Mouse (Mus musculus) c-Kit-positive CD71-positive TER-119-negative erythroid progenitor cells, embryonic 14.5 days (primary cell): ENCODE measurements around the gene Gm438.
"Not testable (repeated sequence)": the region's sequence is repeated elsewhere in the genome, so short reads cannot be mapped to it uniquely, and the experiment has no call there.

Source experiments
- DNase-seq: peaks from one replicate; pipeline ENCODE4 v3.0.0-alpha.2; 2013; ENCODE audit warnings: low read depth

The Gm438 gene

DNA sequence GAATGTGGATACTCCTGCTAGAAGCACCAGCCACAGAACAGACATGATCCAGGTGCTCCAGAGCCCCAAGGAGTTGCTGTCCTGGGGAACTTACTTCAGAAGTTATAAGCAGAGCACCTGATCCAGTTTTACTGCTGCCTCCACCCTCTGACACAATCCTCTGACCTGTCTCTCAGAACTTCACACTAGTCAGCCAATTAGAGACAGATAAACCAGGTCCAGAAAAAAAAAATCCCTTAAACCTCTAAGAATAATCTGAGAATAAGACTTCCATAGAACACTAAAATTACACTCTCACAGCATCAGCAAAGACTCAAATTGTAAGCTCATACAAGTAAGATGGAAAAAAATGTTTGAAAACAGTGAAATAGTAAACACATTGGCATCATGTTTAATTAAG is at the start of gene Gm438:
TSS of gene Gm438 (minus strand) at position 101 of the 400 bp plus-strand sequence.
- DNase-seq = no peak

DNA sequence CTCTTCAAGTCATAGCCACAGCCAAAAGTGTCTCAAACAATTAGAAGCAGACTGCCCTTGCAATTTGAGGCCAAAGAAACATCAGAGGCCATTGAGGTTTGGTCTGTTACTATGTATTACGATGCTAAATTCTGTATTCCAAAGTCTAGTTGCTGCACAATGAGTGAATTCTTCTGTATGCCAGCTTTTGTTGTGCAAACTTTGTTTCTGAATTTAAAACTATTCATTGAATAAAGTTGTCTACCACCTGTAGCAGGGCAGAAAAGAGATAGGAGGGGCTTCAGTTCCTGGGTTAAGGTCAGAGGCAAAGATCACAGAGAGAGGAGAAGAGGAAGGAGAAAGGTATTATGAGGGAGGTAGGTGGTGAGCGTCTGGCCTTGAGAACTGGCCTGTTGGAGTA is 38.3 kb upstream of the Gm438 start:
- DNase-seq = no peak

DNA sequence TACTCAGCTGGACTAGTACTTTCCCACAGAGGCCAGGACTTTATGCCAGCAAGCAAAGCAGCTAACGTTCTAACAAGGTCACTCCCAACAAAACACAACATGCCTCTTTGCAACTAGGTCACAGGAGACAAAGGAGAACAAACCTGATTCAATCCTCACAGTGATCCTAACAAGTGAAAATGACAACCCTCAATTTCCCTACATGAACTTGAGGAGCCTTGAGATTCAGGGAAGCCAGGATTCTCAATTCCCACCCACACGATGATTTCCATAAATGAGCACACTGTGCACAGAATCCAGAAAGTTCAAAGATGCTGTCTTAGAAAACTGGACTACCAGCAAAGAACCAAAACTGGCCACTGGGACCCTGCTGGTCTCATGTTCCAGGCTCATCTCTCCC is 37.6 kb upstream of the Gm438 start:
- DNase-seq = no peak

DNA sequence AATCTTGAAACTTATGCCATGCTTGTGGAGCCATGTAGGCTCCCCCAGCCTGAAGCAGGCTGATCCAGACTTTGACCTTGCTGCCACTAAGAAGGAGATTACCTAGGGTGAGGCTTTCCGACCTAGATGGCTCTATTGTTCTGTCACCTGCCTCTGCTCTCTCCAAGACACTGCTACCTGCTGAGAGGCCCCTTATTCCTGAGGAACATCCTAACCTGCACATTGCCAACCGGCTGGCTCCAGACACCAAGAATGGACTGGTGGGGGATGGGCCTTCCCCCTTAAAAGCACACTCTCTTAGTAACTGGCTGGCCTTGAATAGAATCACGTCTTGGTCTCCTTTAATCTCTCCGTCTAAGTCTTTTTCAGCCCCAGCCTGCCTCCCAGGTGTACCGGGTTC is 20.8 kb upstream of the Gm438 start:
- DNase-seq = not testable (repeated sequence)

DNA sequence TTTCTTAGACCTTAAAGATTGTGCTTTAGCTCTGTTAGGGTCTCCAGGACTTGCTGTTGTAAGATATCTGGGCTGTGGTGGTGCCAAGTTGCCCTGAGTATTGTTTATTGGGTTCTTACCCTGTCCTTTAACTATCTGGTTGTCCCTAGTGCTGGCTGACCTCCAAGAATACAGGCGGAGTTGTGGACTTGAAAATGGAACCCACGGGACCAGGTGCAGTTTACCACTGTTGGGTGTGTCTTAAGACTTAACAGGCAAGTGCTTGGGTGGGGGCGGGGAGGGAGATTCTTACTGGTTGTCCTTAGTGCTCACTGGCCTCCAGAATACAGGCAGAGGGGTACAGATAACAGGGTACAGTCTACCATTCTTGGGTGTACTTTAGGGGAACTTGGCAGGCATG is 17.2 kb upstream of the Gm438 start:
- no peak for DNase-seq

DNA sequence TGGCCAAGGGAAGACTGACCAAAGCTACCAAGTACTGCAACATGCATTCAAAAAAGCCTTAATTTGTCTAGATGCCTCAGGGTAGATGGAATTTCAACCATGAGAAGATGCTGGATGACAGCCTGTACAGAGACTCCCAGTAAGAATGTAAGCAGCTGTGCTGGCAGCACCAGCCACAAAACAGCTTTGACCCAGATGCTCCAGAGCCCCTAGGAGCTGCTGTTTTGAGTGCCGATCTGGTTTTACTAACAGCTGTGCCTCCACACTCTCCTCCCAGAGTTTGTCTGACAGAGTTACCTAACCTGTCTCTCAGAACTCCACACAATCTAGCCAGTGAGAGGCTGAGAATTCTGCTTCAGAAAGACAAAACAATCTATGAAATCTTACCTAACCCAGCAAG is 3.8 kb upstream of the Gm438 start:
- no peak for DNase-seq

DNA sequence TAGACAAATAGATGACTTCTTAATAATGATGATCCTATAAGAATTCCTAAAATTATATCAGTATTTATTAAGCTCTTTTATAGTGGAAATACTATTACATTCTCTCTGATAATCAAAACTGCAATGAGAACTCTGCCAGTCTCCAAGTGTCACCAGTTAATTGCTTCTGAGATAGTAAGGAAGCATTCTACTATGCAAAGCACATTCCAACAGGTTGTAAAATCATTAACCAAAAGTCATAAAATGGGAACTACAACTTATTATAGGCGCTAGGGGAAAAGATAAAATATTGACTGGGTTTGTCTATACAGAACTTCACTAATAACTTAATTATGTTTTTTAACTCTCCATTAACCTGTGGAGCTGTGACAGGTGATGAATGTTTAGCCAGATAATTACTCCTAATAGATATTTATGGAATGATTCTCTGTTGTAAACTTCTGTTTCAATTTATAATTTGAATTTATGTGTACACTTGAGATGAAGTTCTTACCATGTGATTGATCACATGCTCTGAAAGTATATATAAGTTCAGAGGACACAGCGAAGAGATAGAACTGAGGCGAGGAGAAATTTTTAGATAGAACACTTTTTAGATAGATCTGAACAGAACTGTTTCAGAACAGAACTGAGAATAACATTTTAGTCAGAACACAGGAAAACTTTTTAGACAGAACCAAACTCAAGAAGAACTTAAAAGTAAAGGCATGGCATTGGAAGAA is 3.7 kb downstream of the Gm438 start:
- no peak for DNase-seq

DNA sequence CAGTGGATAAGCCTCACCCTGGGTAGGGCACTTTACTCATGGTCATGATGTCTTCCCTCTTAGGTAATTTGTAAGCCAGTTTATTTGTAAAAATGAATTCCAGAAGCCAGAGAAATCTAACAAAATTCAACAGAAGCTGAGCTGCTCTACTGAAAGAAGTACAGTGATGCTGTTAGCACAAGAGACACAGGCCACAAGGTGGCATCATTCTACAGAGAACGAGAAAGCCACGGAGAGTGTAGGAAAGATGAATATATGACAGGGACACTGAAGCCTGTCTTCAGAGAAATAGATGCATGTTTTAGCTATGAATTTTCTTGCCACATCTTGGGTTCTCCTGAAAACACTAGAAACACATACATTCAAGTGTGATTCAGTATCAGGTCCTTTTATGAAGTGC is 20.7 kb downstream of the Gm438 start:
- no peak for DNase-seq

DNA sequence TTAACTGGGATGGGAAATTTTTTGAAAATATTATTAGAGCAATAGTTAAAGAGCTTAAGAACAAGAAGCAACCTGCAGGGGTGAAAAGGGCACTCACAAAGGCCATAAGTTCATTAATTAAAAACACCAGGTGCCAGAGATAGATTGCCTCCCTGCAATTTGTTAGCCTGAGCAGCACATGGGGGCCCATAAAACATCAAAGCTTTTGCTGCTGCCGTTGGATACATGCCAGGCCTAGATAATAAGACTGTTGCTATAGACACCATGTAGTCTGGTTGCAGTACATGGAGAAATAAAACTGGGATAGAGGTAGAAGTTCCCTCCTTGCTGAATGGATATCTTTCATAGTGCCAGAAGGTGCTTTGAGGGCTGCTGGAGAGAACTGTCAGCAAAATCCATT is 37.2 kb downstream of the Gm438 start:
- no peak for DNase-seq
